Mouse (Mus musculus) adrenal gland (tissue): ENCODE data around the gene Slc39a2.
"Not testable (repeated sequence)": the region's sequence is repeated elsewhere in the genome, so short reads cannot be mapped to it uniquely, and the experiment has no call there.

ENCODE experiments used
- intact Hi-C: fragments of 180-260 bp; cut with DNase I; formaldehyde crosslinking; loops from one replicate; pipeline ENCODE4 v1.15.1; 2025

Gene Slc39a2

DNA sequence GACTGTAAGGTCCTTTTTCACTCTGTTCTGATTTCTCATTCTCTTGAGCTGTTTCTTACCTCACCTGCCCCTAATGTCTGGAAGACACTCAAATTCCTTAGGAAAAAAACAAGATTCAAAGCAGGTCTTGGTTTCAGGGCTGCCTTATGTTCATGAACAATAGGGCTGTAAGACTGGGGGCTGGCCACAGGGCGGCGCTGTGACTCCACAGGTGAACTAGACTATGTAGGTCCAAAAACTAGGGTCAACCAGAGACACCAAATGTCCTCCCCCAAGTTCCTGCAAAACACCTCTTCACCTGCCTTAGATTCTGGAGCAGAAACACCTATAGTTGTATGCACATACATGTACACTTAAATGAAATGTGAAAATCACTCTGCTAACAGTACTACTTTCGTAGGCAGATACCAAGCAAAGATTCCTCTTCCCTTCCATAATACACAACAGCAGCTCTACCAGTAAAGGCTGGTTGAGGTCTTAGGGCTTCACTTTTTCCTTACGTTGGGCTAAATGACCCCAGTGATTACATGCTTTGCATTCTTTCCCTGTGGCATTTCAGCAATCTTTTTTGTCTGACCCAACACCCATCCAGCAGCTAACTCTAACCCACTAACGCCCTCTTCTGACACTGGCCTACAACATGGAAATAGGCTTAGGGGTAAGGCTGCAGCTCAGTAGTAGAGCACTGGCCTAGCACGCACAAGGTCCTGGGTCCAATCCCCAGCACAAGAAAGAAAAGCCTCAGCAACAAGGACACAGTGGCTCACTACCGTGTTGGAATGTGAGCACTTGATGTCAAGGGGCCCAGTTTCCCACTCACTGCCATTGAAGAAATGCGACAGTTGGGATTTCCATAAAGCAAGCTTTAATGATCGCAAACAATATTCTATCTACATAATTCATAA is 10.4 kb downstream of the Slc39a2 start:
- intact Hi-C loops, result loop anchor here (2.0 kb wide), 1 partner anchor 28 kb away; no protein-coding TSS in a partner anchor

DNA sequence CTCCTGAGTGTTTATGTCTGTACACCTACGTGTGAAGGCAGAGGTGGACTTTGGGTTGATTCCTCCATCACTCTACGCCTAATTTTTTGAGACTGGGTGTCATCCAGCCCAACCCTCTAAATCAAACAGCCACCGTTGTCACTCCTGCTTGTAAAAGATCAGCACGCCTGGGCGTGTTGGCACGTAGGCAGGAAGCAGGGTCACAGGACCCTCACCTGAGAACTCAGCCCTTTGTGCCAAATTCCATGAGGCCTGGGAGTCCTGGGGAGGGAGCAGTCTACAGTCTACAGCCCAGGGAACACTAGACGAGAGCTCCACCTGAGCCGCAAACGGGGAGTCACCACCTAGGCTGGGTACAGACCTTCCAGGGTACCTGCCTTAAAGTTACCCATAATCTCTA is 11.1 kb downstream of the Slc39a2 start:
- intact Hi-C loops, result loop anchor here (2.0 kb wide), 1 partner anchor 27 kb away; no protein-coding TSS in a partner anchor

DNA sequence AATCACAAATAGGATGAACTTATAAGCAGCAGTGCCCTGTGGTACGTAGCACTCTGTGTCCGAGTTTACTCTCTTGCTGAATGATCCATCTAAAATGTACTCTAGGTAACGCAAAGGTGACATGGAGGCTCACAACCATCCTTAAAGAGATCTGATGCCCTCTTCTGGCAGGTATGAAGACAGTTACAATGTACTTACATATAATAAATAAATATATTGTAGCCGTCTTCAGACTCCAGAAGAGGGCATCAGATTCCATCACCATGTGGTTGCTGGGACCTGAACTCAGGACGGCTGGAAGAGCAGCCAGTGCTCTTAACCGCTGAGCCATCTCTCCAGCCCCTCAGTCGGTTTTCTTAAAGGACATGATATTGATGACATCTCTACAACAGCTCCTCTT is 12.0 kb downstream of the Slc39a2 start:
- intact Hi-C loops, result loop anchor here (5.0 kb wide), 1 partner anchor 103 kb away; no protein-coding TSS in a partner anchor

DNA sequence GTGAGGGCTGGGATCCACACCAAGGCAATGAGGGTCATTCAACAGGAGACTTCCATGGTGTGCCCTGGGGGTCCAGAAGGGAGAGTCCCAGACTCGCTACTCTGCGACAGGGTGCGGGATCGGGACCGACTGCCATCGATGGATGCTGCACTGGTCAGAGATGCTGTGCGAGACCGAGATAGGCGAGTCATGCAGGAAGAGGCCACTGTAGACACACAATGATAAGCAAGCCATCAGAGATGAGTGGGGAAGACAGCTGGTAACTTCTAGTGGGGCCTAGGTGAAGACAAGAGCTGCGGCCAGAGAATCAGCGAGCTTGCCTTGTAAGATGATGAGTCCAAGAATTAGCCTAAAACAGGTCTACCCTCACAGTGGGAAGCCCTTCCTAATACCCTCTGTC is 13.4 kb downstream of the Slc39a2 start:
- intact Hi-C loops, result loop anchor here (2.0 to 5.0 kb wide), 2 partner anchors 19 to 101 kb away; no protein-coding TSS in a partner anchor

DNA sequence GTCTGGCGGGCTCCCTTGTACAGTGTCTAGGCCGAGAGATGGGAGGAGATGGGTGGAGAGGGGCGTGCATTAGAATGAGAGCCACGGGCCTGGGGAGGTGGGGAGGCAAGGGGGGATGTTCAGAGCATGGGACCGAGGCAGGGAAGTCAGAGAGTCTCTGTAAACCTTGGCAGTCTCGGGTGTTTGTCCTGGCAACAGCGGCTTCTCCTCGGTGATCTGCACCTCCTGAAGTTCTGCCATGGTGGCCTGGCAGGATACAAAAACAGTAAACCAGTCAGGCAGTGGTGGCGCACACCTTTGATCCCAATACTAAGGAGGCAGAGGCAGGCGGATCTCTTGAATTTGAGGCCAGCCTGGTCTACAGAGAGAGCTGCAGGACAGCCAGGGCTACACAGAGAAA is 18.6 kb downstream of the Slc39a2 start:
- intact Hi-C loops, result no loop called here

DNA sequence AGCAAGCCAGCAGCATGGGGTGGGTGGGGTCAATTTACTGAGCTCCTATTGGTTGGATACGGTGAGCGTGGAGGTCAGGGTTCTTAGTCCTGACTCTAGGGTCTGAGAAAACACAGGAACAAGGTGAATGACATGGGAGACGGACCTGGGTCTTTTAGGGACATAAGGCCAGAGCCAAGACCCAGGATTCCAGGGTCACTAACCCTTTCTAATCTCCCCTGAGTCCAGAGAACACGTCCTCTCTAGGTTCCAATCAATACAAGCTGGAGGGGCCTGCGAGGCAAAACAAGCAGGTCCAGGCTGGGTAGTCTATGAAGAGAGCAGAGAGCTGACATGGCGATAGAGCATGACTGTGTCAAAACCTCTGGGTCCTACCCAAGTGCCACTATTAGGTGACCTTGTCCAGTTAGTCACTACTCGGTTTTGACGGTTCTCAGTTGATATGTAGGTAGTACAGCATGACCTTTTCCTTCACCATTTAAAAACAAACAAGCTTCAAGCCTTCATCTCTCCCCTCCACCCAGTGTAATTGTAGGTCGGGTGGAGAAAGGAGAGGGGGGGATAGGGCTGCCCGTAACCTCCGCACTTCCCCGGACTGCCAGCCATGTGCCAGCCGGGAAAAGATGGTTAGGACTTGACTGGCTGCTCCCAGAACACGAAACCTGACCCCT is 19.8 kb downstream of the Slc39a2 start:
- intact Hi-C loops, result no loop called here

DNA sequence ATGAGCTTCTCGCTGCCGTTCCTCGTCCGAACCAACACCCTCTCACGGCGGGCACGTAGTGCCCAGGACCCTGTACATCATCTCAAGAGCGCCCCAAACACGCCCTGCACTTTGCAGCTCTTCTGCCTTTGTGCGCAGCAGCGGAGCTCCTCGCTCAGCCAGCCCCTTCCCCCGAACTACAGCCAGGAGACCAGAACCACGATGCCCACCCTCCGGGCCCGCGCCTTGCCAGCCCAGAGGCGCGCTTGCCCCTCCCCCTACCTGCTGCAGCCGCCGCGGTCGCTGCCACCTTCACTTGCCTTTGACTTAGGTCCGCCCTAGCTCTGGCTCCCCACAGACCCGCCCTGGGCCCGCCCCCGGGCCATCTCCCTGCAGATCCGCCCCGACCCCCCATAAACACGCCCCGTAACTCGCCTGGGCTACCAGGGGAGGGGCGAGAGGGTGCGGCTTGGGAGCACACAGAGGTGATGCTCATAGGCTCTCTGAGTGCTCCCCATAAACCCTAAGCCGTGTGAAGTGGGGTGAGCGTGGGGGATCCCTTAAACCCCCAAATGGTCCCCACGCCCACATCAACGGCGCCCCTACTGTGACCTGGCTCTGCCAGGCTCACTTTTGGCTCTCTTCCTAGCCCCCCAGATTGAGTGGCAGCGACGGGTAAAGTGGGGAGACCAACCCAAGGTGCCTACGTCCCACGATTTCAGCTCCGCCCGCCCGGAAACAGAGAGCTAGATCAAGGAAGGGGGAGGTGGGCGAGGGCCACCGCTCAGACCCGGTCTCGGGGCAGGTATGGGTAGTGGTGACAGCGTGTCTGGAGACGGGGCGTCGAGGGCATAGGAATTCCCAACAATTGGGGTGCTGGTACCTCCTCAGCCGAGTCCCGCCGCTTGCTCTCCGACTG is 20.6 kb downstream of the Slc39a2 start:
- intact Hi-C loops, result no loop called here

DNA sequence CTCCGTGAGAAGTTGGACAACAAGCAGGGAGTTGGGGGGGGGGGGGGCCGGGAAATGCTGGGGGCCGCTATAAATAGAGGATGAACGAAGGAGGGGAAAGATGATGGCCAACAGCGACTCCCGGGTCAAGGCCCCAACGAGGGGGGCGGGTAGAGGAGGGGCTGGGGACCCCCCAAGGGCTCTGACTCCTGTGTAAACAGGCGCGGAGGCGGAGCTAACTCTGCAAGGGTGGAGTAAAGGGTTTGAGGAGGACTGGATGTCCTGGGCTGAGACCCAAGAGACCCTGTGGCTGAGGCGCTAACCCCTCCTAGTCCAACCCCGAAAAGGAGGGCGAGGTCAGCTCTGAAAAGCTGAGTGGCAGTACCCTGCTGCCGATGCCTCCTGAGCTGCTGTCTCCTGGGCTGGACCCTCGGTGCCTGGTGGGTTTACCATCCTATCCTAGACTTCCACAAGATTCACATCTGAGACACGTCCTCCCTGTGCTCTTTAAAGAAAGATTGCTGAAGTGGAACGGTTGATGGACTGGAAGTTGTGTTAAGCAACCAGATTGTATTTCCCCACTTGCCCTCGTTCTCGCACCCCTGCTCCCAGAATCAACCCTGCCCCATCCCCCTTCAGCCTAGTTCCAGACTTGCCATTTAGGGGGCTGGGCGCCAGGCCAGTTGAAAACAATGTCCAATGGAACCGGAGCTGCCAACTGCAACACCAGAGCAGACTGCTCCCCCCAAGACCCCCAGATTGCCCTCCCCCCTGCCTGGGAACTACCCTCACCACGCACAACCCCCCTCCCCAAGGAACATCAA is 21.5 kb downstream of the Slc39a2 start, which contains the start of gene Ndrg2:
Gene Ndrg2, minus strand, starts transcription at position 199 of the 803 bp plus-strand sequence.
- intact Hi-C loops, result no loop called here

DNA sequence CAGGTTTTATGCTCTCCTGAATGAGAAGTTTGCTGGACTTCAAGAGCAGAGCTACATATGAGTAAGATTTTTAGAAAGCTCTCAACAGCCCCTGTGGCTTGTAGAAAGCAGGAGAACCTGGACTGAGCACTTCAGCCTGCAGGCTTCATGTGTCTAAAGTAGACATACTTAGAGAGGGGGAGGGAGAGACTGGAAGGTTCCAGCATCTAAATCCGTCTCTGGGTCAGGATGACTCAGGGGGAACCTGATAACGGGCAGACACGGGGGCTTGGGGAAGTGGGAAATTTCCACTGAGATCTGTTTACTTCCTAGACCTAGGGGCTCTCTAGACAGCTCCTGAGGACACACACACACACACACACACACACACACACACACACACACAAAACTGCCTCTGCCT is 22.3 kb downstream of the Slc39a2 start:
- intact Hi-C loops, result no loop called here

DNA sequence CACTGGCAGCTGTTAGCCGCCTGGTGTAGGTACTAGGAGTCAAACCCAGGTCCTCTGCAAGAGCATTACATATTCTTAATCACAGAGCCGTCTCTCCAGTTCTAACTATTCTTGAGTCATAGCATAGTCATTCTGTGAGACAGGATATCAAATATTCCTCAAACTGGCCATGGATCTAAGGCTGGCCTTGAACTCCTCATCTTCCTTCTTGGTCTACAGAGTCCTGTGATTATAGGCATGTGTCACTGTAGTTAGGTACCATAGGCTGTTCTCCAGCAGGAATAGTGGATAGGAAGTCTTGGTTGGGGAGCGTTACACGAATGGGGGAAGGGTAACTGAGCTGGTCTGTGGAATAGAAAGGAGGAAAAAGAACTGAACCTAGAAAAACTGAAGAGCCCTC is 23.9 kb downstream of the Slc39a2 start:
- intact Hi-C loops, result no loop called here

DNA sequence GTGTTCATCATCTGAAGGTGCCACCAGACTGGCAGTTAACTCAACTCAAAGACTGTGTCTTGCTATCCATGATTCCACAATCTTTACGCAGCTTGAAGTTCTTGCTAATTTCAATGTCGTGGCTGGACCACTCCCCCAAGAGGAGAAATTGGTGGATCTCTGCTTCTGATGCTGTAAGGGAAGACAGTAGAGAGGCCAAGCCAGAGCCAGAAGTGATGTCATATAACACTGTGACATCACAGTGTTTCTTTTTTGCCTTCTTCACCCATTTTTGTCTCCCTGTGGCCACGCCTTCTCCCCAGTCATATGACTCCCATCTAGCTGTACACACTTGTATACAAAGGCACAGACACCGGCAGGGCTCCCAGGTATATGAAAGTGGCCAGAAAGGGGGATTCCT is 25.4 kb downstream of the Slc39a2 start, which contains the start of gene Tppp2:
Gene Tppp2, plus strand, starts transcription at position 301 of the 400 bp plus-strand sequence.
- intact Hi-C loops, result no loop called here

DNA sequence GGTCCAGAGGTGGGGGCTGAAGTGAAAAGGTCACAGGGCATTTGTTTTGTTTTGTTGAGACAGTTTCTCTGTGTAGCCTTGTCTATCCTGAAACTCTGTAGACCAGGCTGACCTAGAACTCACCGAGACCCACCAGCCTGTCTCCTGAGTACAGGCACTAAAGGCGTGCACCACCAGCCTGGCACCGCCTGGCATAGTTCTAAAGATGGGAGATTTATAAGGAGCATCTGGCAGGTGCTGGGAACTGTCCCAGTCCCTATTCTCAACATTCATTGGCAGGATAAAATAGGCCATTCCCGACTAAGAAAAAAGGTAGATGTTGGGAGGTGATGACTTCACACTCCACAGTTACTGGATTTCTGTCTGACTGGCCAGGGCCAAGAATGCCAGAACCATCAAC is 26.3 kb downstream of the Slc39a2 start:
- intact Hi-C loops, result no loop called here

DNA sequence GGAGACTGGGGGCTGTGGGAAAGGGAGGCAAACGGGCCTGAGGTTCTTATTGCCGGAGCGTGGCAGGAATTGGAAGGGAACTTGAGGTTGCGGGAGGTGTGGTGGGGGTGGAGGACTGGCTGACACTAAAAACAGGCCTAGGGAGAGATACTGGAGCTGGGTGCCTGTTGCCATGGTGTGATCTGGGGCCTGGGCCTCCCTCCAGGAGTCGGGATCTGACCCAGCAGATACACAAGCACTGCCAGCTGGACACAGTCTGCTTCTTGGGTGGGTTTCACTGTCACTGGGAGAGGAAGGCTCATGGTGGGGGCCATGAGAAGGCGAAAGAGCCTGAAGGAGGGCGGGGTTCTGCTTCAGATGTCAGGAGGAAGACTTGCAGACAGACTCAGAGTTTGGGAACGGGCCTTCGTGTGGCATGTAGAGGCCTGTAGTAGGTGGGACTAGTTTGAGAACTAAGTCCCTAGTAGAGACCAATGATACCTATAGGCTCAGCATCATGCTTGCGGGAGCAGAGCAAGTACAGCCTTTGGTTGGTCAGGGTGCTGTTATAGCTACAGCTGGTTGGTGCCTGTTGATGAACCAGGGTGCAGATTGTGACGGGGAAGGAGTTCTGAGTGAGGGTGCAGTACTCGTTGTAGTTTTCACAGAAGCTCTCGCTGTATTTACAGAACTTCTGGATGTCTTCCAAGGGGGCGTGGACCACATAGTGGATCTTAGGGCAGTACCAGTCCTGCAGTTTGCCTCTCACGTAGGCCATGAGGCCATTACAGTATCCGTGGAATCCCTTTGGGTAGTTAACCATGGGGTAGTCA is 29.3 kb downstream of the Slc39a2 start:
- intact Hi-C loops, result no loop called here

DNA sequence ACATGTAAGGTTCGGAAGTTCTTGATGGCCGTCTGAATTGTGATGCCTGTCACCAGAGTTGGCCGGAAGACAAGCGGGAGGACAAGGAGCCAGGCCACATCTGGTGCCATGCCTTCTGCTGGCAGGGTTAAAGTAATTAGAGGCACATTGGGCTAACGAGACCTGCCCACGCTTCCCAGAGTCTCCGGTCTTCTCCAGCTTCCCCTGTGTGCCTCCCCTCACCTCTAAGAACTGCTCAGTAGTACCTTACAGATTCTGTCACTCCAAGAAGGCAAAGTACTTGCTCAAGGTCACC is 29.8 kb downstream of the Slc39a2 start, which contains the start of gene Rnase13:
Gene Rnase13, minus strand, starts transcription at position 203 of the 295 bp plus-strand sequence.
- intact Hi-C loops, result no loop called here

DNA sequence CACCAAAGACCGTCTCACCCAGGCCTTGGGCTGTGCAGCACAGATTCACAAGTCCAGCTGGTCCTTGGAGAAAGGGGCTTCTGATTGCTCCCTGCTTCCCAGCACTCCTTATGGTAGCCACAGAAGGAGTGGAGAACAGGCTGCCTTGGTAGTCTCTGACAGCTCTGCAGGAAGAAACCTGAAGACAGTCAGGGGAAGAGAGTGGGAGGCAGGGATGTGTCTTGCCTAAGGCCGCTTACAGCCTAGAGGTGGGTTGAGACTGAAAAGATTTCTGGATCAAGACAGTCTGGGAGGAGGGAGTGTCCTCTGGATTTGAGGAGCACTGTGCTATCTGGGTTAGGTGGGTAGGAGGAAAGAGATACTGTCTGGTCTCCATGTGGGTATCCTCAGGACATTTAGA is 30.2 kb downstream of the Slc39a2 start:
- intact Hi-C loops, result no loop called here

DNA sequence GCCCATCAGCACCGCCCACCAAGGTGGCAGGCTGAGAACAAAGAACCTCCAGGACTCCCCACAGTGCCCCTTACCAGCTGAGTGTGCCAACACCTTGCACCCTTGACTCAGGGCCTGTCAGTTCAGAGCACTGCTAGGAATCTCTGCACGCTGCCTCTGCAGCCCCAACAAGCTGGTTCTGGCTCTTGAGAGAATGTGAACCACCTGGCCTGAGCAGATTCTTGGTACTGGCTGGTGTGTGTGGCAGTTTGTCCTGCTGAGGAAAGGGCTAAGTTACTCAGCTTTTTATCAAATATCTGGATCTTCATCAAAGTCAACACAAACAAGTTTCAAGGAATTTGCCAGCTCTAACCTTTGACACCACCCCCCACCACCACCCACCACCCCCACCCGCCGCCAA is 30.8 kb downstream of the Slc39a2 start:
- intact Hi-C loops, result no loop called here

DNA sequence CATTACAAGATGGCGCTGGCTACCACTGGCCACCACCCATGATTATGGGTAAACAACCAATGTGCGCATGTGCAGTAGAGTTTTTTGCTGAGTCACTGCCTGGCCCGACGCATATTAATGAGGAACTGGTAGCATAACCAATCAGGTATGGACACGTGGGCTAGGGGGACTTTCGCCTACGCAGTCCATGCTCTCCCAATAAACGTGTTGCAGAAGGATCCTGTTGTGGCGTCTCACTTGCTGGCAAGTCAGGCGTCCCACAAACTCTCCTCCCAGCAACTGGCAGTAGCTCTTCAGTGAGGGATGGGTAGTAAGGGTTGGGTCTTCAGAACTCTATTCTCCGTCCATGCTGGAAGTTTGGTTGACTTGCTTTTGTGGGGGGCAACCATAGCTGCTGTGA is 34.2 kb downstream of the Slc39a2 start:
- intact Hi-C loops, result not testable (repeated sequence)

DNA sequence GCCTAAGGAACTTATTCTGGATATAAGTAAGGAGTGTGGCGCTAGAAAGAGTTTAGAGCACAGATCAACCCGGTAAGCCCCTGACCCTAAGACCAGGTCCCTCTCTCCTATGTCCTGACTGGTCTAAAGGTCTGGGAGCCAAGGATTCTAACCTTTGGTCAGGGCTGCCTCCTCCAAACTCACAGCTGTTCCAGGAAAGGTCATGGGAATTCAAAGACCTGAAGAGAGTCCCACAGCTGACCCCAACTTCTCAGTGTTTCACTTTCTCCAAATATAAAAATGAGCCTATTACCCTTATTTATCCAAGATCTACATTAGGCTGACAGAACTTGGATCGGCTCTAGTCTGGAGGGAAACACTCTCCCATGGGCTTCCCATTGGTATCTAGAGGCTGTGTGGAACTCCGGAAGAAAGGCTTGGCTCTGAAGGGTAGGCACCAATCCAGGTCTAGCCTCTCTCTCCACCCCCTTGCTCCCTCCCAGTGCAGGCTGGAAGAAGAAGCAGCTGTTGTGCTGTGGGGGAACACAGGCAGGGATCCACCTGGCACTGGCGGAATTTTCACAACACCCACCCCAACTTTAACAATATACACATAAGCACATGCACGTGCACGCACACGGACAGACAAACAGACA is 36.7 kb downstream of the Slc39a2 start:
- intact Hi-C loops, result no loop called here

DNA sequence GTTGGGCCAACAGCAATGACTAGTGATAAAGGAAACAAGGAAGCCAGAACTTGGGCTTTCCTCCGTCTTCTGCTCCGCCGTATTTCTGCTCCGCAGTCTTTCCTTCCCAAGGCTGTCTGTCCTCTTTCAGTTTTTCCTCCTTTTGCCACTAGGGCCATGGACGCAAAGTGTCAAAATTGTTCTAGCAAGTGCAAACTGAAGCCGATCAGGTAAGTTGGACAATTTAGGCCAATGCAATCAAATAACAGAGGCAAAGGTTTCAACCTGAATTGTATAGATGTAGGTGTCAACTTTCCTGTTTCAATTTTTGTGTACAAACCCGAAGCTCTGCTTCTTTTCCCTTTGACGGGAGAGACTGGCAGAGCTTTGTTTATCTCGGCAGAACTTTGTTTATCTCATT is 37.3 kb downstream of the Slc39a2 start:
- intact Hi-C loops, result loop anchor here (2.0 to 5.0 kb wide), 2 partner anchors 27 to 57 kb away; no protein-coding TSS in a partner anchor
